Mouse (Mus musculus) liver, embryonic 16.5 days (tissue): Measurements from ENCODE around the gene Klf12. TPM values are rescaled to one million over a fixed set of nuclear protein-coding genes. Genes with fewer than 3 reads are reported as not detected.

Source experiments
- ATAC-seq: fragments of 200-750 bp; cut with Nextera tagmentation; 2 replicates; pipeline ENCODE4 v1.8.0; 2017; ENCODE audit warnings: low read depth, mild to moderate bottlenecking, moderate number of reproducible peaks, moderate library complexity
- H3K27ac ChIP-seq: fragments of 300-500 bp; sonication (generic); 2 replicates; pipeline ENCODE4 v1.5.1; 2014; ENCODE audit warnings: mild to moderate bottlenecking, low read length
- H3K27me3 ChIP-seq: fragments of 300-500 bp; sonication (generic); 2 replicates; pipeline ENCODE4 v1.6.1; 2014; ENCODE audit warnings: low read depth, low read length, mixed read lengths; ENCODE audit not compliant: control insufficient read depth, insufficient read depth
- H3K36me3 ChIP-seq: fragments of 300-500 bp; sonication (generic); 2 replicates; pipeline ENCODE4 v1.6.1; 2014; ENCODE audit warnings: mild to moderate bottlenecking; ENCODE audit not compliant: control insufficient read depth, insufficient read depth
- H3K4me1 ChIP-seq: fragments of 300-500 bp; sonication (generic); 2 replicates; pipeline ENCODE4 v1.6.1; 2014; ENCODE audit warnings: low read depth, low read length, mixed read lengths; ENCODE audit not compliant: control insufficient read depth
- H3K4me2 ChIP-seq: fragments of 300-500 bp; sonication (generic); 2 replicates; pipeline ENCODE4 v1.6.1; 2014; ENCODE audit warnings: low read depth, low read length, mixed read lengths
- H3K4me3 ChIP-seq: fragments of 300-500 bp; sonication (generic); 2 replicates; pipeline ENCODE4 v1.5.1; 2014; ENCODE audit warnings: low read depth, mild to moderate bottlenecking, low read length
- H3K9ac ChIP-seq: fragments of 300-500 bp; sonication (generic); 2 replicates; pipeline ENCODE4 v1.6.1; 2014; ENCODE audit warnings: low read depth, low read length
- H3K9me3 ChIP-seq: fragments of 300-500 bp; sonication (generic); replicated peaks from 2 replicates; pipeline ENCODE4 v1.6.1; 2016; ENCODE audit warnings: low read length; ENCODE audit not compliant: control insufficient read depth
- WGBS: fragments of 180-500 bp; shearing (Covaris S2); extraction: QIAGEN DNeasy Blood & Tissue Kit; methylation state at CpG from one replicate; pipeline ENCODE4 v1.1.7; 2014; ENCODE audit not compliant: insufficient replicate concordance; 5-methylcytosine and 5-hydroxymethylcytosine counted together
- polyA plus RNA-seq: library from polyadenylated mRNA; unstranded; fragments of >200 nt; fragmentation: Nextera tagmentation; extraction: Ambion mirVana; gene quantifications from 2 replicates; pipeline ENCODE4 v1.2.1, GENCODE M21; 2015

Klf12 gene
- polyA plus RNA-seq, 1 experiment from 2014 or later, result 7.4 TPM

DNA sequence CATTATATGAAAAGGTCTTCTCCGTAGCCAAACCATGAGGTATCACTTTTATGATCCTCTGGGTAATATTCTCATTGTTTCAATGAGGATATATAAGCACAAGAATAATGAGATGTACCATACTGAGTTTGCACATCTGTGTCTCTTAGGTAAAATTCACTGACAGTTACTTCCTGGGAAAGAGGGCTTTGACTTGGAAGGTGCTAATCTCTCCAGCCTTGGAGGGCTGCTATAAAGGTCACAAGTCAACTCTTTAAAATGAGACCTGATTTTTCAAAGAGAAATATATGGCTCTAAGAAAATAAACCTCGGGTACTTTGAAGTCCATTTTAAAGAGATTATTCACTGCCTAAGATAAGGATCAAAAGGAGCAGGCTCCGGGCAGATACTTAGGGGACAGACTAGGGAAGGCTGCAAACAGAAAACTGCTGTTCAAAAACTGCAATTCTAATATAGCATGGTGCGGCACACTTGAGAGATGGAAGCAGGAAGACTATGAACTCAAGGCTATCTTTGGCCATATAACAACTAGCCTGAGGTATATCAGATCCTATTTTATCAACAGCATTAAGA, 69.2 kb downstream of the Klf12 start:
- no peaks in the 10 kb centered on the region; the same call in 1 of the 2 replicates for H3K36me3 ChIP-seq
- no peak overlapping the region for H3K9ac ChIP-seq
- no peak overlapping the region for H3K4me2 ChIP-seq
- WGBS, result 42% methylated on average over 4 of the region's 4 CpGs
- H3K27ac ChIP-seq, result no peak overlapping the region
- no peak overlapping the region for H3K4me3 ChIP-seq
- no peaks in the 10 kb centered on the region for H3K27me3 ChIP-seq
- ATAC-seq, result no peak
- H3K9me3 ChIP-seq, result no peaks in the 10 kb centered on the region
- no peaks in the 10 kb centered on the region for H3K4me1 ChIP-seq

- 42% methylated on average over 7 of the region's 7 CpGs for WGBS
- no peak for ATAC-seq
- H3K4me3 ChIP-seq, result no peak overlapping the region
- no peaks in the 10 kb centered on the region for H3K4me1 ChIP-seq
- H3K9ac ChIP-seq, result no peak overlapping the region
- no peak overlapping the region for H3K4me2 ChIP-seq
- no peak overlapping the region for H3K27ac ChIP-seq
- H3K36me3 ChIP-seq, result no peaks in the 10 kb centered on the region
- H3K9me3 ChIP-seq, result no peaks in the 10 kb centered on the region
- no peaks in the 10 kb centered on the region for H3K27me3 ChIP-seq
These were observed 71.4 kb downstream of the Klf12 start for GRCm38 (mm10) chr14:100213066-100213465.

DNA sequence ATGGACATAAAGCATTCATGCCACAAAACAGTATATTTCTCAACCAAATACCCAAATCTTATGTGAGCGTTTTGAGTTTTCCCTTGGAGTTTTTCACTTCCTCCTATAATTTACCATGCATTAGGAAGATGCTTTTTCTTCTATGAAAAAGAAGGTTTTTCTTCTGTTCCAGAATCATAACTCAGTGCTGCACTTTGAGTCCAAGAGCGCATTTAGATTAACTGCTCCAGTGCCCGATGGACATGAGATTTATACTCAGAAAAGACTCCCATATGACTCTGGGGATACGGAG, 72.7 kb downstream of the Klf12 start:
- no peak for ATAC-seq
- no peaks in the 10 kb centered on the region for H3K4me1 ChIP-seq
- H3K4me3 ChIP-seq, result no peak overlapping the region
- no peak overlapping the region for H3K27ac ChIP-seq
- no peak overlapping the region for H3K9ac ChIP-seq
- 70% methylated on average over 4 of the region's 4 CpGs for WGBS
- no peaks in the 10 kb centered on the region for H3K27me3 ChIP-seq
- H3K9me3 ChIP-seq, result no peaks in the 10 kb centered on the region
- no peak overlapping the region for H3K4me2 ChIP-seq
- no peaks in the 10 kb centered on the region for H3K36me3 ChIP-seq

DNA sequence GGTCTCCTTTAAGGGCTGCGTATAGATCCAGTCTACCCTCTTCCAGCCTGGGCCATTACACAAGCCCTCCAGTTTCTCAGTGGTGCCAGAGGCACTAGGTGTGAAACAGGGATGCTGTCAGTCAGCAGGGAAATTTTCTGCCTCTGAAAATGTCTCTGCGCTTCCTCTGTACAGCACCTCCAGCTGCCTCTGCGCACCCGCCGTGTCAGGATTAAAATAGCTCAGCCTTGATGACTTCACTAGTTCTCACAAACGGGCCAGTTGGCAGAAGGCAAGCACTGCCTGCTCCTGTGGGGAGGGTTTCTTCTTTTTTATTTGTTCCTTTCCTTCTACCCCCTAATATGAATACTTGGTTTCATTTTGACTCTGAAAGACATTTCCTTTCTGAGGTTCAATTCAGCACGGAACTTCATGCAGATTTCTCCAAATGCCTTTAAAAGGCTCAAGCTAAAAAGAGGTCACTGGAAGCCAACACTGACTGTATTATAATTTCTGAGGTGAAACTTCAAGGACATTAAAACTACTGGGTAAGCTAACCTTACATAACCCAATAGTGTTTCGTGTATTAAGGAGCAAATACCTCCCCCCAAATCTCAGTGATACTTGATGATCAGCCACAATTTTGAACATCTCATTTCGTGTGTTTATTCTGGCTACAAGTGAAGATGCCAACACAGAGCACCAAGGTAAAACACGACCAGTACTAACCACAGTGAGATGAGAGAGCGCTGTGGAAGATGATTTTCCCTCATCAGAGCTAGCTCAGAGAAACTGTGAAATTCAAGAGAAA, 73.2 kb downstream of the Klf12 start:
- WGBS, result 36% methylated on average over 11 of the region's 11 CpGs
- ATAC-seq, result 0 out of 2 replicates have a peak, but pooled peaks have one; percentile 30
- H3K9ac ChIP-seq, result no peak overlapping the region

DNA sequence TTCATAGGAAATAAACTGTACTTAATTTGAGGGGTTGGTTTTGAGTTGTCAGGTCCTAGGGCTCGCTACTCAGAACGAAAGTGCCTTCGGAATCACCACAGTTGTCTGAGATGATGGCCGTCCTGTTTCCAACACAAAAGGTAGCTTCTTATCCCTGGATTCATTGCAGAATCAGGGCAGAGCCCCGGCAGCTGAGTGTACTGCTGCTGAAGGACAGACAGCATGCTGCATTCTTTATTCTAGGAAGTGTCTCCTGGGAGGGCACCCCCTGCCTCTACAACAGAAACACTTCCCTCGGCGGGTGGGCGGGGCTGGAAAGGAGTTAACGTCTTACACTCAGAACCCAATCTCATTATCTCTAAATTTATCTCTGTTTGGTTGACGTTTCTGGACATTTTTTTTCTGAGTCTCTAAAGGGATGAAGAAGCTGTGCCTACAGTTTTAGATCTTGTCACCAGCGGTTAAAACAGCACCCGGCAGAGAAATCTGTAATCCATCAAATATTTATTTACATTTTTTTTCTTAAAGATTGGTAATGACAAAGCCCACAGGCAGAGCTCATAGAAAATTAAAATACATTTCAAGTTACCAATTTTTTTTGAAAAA, 74.6 kb downstream of the Klf12 start:
- no peak overlapping the region for H3K27ac ChIP-seq
- no peaks in the 10 kb centered on the region for H3K27me3 ChIP-seq
- no peaks in the 10 kb centered on the region for H3K36me3 ChIP-seq
- H3K4me3 ChIP-seq, result no peak overlapping the region
- H3K9ac ChIP-seq, result no peak overlapping the region
- 39% methylated on average over 12 of the region's 12 CpGs for WGBS
- H3K4me2 ChIP-seq, result no peak overlapping the region
- H3K4me1 ChIP-seq, result no peaks in the 10 kb centered on the region
- ATAC-seq, result no peak
- H3K9me3 ChIP-seq, result no peaks in the 10 kb centered on the region

More for the DNA sequence above, 73.2 kb downstream of the Klf12 start:
- Histone ChIP-seq H3K4me3 (no peak overlapping the region), H3K4me2 (no peak overlapping the region), H3K27ac (no peak overlapping the region), H3K4me1 (no peaks in the 10 kb centered on the region), H3K9me3 (no peaks in the 10 kb centered on the region), H3K27me3 (no peaks in the 10 kb centered on the region), H3K36me3 (no peaks in the 10 kb centered on the region)

- Histone ChIP-seq H3K27ac (no peak overlapping the region), H3K4me1 (no peaks in the 10 kb centered on the region), H3K9ac (no peak overlapping the region), H3K27me3 (no peaks in the 10 kb centered on the region), H3K4me3 (no peak overlapping the region), H3K36me3 (no peaks in the 10 kb centered on the region), H3K9me3 (no peaks in the 10 kb centered on the region), H3K4me2 (no peak overlapping the region)
- no peak for ATAC-seq
- 71% methylated on average over 3 of the region's 3 CpGs for WGBS
These were observed 77.4 kb downstream of the Klf12 start for GRCm38 (mm10) chr14:100207081-100207480.

DNA sequence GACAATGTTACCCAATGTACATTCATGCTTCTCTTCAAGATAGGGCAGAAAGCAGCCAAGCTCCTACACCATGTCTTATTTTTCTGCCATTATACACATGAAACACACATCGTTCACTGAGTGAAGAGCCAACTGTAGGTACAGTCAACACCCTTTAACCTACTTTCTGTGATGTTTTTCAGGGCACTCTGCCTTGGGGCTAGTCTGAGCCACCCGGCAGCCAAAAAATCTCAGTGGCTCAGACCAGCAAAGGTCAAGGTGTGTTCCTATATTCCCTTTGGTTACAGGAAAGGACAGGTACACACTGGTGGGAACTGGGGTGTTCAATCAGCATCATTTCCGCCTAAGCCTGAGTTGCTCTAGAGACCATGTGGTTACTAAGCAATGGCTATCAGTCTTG, 78.3 kb downstream of the Klf12 start:
- Histone ChIP-seq H3K9ac (no peak overlapping the region), H3K4me2 (no peak overlapping the region), H3K4me3 (no peak overlapping the region), H3K4me1 (no peaks in the 10 kb centered on the region), H3K27me3 (no peaks in the 10 kb centered on the region), H3K27ac (no peak overlapping the region), H3K36me3 (no peaks in the 10 kb centered on the region), H3K9me3 (no peaks in the 10 kb centered on the region)
- WGBS, result 66% methylated on average over 3 of the region's 3 CpGs
- ATAC-seq, result no peak

GRCm38 (mm10) chr14:100200058-100200688, 84.3 kb downstream of the Klf12 start:
- Histone ChIP-seq H3K9ac (no peak overlapping the region), H3K9me3 (no peaks in the 10 kb centered on the region), H3K4me1 (no peaks in the 10 kb centered on the region), H3K36me3 (no peaks in the 10 kb centered on the region), H3K27ac (peak overlapping the region; percentile 67), H3K27me3 (no peaks in the 10 kb centered on the region), H3K4me3 (no peak overlapping the region), H3K4me2 (no peak overlapping the region)
- ATAC-seq, result peak; percentile 75
- WGBS, result 51% methylated on average over 6 of the region's 6 CpGs

DNA sequence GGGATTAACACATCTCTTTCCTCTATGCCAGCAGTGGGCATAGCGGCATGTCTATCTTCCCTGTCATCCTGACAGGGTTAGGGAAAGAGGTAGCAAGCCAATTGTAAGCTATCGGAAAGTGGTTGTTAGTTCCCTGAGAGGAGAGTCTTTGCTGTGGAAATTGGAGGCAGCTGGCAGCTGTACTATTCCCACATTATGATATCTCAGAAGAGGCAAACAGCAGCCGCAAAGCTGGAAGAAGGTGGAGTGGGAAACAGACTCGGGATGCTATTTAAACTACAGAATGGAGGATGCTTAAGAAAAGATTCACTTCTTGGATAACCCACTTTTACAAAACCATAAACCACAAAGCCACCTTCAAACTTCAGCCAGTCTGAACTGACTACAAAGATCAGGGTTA, 85.8 kb downstream of the Klf12 start:
- Histone ChIP-seq H3K4me1 (no peaks in the 10 kb centered on the region), H3K4me3 (no peak overlapping the region), H3K36me3 (no peaks in the 10 kb centered on the region), H3K4me2 (no peak overlapping the region), H3K9me3 (no peaks in the 10 kb centered on the region), H3K27ac (no peak overlapping the region), H3K27me3 (no peaks in the 10 kb centered on the region), H3K9ac (no peak overlapping the region)
- no peak for ATAC-seq
- WGBS, result 78% methylated on average over 4 of the region's 4 CpGs
